Mouse (Mus musculus): ENCODE data around the gene Phf11c.

DNA sequence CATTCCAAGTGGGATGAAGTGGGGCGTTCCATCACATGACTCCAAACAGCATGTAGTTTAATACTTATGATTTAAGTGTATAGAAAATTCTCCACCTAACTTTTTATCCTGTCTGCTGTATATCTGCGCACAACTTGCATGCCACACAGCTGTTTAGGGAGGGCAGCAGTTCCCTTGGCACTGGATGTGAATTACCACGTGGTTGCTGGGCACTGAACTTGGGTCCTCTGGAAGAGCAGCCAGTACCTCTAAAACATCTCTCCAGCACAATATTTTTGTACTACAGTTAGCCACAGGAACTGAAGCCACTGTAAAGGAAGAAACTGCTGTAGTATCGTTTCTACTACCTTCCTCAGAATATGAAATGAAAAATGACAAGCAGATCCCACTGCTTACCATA is 23.0 kb upstream of the Phf11c start:
- no peak for TF ChIP-seq CTCF (IDR thresholded peaks at IDR 0.05; ENCODE audit: borderline replicate concordance, extremely low read depth, insufficient read depth, insufficient read length)
- no peak for TF ChIP-seq POLR2A (IDR thresholded peaks at IDR 0.05; ENCODE audit: borderline replicate concordance, extremely low read depth, insufficient read depth, insufficient read length, poor library complexity, severe bottlenecking)

Measured in brain, embryonic 14.5 days (tissue).